Mouse (Mus musculus): ENCODE data around the gene Tead3. TPM values are rescaled to one million over a fixed set of nuclear protein-coding genes. Genes with fewer than 3 reads are reported as not detected.

Tead3 gene
- polyA plus RNA-seq, 1 experiment: 21.5 TPM

- Histone ChIP-seq H3K4me3 (ENCODE audit: insufficient read depth, poor library complexity, severe bottlenecking) (no peak overlapping the region), H3K27me3 (ENCODE audit: control insufficient read depth, insufficient read depth, insufficient read length) (no peaks in the 10 kb centered on the region), H3K79me2 (ENCODE audit: control insufficient read depth, insufficient read depth) (no peaks in the 10 kb centered on the region), H3K79me3 (ENCODE audit: low read depth) (no peaks in the 10 kb centered on the region), H3K36me3 (ENCODE audit: control insufficient read depth, insufficient read depth) (no peaks in the 10 kb centered on the region), H3ac (ENCODE audit: control insufficient read depth, insufficient read length, low read depth) (no peak overlapping the region)
- TF ChIP-seq CTCF (IDR thresholded peaks at IDR 0.05; ENCODE audit: control insufficient read depth, insufficient read depth, insufficient read length): peak; percentile 86
- TF ChIP-seq MYOG (IDR thresholded peaks at IDR 0.05; ENCODE audit: control insufficient read depth, extremely low read depth, insufficient read length): no peak
- TF ChIP-seq CEBPB (IDR thresholded peaks at IDR 0.05; ENCODE audit: low read depth): no peak
These were observed 23.2 kb upstream of the Tead3 start for GRCm38 (mm10) chr17:28373821-28374220.

DNA sequence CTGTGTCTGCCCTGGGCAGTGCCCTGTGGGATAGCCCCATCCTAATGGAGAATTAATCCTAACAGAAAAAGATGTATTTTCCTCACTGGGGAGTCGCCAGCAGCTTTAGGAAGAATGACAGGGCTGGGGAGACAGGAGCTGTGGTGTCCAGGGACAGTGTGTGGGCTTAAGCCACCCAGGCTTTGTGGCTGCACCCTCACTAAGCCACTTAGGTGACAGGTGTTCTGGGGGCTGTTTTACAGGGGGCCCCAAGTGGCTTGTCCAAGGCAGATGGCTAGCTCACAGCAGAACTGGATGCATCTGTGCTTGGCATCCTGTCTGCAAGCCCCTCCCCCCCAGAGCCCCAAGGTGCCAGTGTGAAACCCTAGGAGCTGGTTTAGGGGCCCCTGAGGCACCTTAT, 21.3 kb upstream of the Tead3 start:
- no peak overlapping the region for H3ac ChIP-seq (ENCODE audit: control insufficient read depth, insufficient read length, low read depth)
- TF ChIP-seq USF1 (IDR thresholded peaks at IDR 0.05; ENCODE audit: low read depth) (no peak), CTCF (IDR thresholded peaks at IDR 0.05; ENCODE audit: control insufficient read depth, insufficient read depth, insufficient read length) (no peak), FOSL1 (IDR thresholded peaks at IDR 0.05; ENCODE audit: insufficient read depth, low read length, poor library complexity, severe bottlenecking) (no peak), CEBPB (IDR thresholded peaks at IDR 0.05; ENCODE audit: low read depth) (no peak), MYOG (IDR thresholded peaks at IDR 0.05; ENCODE audit: control insufficient read depth, extremely low read depth, insufficient read length) (no peak), MYOD1 (IDR thresholded peaks at IDR 0.05; ENCODE audit: control insufficient read depth, insufficient read length, low read depth) (no peak), MAX (IDR thresholded peaks at IDR 0.05) (no peak)
- no peak overlapping the region for H3K4me3 ChIP-seq (ENCODE audit: insufficient read depth, poor library complexity, severe bottlenecking)
- no peaks in the 10 kb centered on the region for H3K79me2 ChIP-seq (ENCODE audit: control insufficient read depth, insufficient read depth)
- no peaks in the 10 kb centered on the region for H3K36me3 ChIP-seq (ENCODE audit: control insufficient read depth, insufficient read depth)
- no peaks in the 10 kb centered on the region for H3K79me3 ChIP-seq (ENCODE audit: low read depth)
- H3K27me3 ChIP-seq (ENCODE audit: control insufficient read depth, insufficient read depth, insufficient read length): no peaks in the 10 kb centered on the region

DNA sequence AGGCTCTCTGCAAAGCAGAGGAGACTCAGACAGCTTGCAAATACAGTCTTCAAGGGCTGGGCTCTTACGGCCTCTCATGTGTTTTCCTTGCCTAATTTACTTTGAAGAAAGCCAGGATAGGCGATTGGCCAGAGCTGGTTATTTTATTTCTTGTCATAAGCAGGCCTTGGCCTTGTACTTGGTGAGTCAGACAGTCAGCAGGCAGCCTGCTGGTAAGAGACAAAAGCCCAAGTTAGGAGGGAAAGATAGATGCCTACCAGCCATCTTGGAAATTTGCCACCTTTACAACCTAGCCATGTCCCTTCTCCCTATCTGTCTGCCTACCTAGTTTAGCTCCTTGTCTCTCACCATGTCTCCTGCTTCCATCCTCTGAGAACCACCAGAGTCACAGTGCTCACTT, 20.7 kb upstream of the Tead3 start:
- Histone ChIP-seq H3K36me3 (ENCODE audit: control insufficient read depth, insufficient read depth) (no peaks in the 10 kb centered on the region), H3ac (ENCODE audit: control insufficient read depth, insufficient read length, low read depth) (no peak overlapping the region), H3K79me2 (ENCODE audit: control insufficient read depth, insufficient read depth) (no peaks in the 10 kb centered on the region), H3K4me3 (ENCODE audit: insufficient read depth, poor library complexity, severe bottlenecking) (no peak overlapping the region), H3K79me3 (ENCODE audit: low read depth) (no peaks in the 10 kb centered on the region), H3K27me3 (ENCODE audit: control insufficient read depth, insufficient read depth, insufficient read length) (no peaks in the 10 kb centered on the region)
- no peak for TF ChIP-seq MAX (IDR thresholded peaks at IDR 0.05)
- no peak for TF ChIP-seq MYOD1 (IDR thresholded peaks at IDR 0.05; ENCODE audit: control insufficient read depth, insufficient read length, low read depth)
- TF ChIP-seq MYOG (IDR thresholded peaks at IDR 0.05; ENCODE audit: control insufficient read depth, extremely low read depth, insufficient read length): no peak
- no peak for TF ChIP-seq CTCF (IDR thresholded peaks at IDR 0.05; ENCODE audit: control insufficient read depth, insufficient read depth, insufficient read length)

DNA sequence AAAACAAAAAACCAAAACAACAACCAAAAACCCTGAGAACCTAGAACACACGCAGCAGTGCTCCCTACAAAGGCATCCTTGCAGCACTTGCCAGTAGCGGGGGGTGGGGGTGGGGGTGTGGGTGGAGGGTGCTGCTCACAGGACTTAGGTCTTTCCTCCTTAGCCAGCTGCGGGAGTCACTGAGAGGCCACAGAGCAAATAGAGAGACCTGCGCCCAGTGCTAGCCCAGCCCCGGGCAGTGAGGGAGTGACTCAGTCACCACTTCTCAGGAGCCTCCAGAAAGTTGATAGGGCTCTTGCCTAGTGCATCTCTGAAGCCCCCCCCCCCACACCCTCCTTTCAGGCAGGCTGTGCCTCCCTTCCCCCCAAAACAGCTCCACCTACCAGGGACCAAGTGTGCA, 18.4 kb upstream of the Tead3 start:
- H3K36me3 ChIP-seq (ENCODE audit: control insufficient read depth, insufficient read depth): no peaks in the 10 kb centered on the region
- no peaks in the 10 kb centered on the region for H3K79me3 ChIP-seq (ENCODE audit: low read depth)
- no peaks in the 10 kb centered on the region for H3K27me3 ChIP-seq (ENCODE audit: control insufficient read depth, insufficient read depth, insufficient read length)
- H3K79me2 ChIP-seq (ENCODE audit: control insufficient read depth, insufficient read depth): no peaks in the 10 kb centered on the region
- no peak overlapping the region for H3K4me3 ChIP-seq (ENCODE audit: insufficient read depth, poor library complexity, severe bottlenecking)
- no peak overlapping the region for H3ac ChIP-seq (ENCODE audit: control insufficient read depth, insufficient read length, low read depth)
- TF ChIP-seq MYOD1 (IDR thresholded peaks at IDR 0.05; ENCODE audit: control insufficient read depth, insufficient read length, low read depth) (no peak), MAX (IDR thresholded peaks at IDR 0.05) (no peak), MYOG (IDR thresholded peaks at IDR 0.05; ENCODE audit: control insufficient read depth, extremely low read depth, insufficient read length) (no peak), CEBPB (IDR thresholded peaks at IDR 0.05; ENCODE audit: low read depth) (no peak), CTCF (IDR thresholded peaks at IDR 0.05; ENCODE audit: control insufficient read depth, insufficient read depth, insufficient read length) (no peak), FOSL1 (IDR thresholded peaks at IDR 0.05; ENCODE audit: insufficient read depth, low read length, poor library complexity, severe bottlenecking) (no peak), USF1 (IDR thresholded peaks at IDR 0.05; ENCODE audit: low read depth) (no peak)

DNA sequence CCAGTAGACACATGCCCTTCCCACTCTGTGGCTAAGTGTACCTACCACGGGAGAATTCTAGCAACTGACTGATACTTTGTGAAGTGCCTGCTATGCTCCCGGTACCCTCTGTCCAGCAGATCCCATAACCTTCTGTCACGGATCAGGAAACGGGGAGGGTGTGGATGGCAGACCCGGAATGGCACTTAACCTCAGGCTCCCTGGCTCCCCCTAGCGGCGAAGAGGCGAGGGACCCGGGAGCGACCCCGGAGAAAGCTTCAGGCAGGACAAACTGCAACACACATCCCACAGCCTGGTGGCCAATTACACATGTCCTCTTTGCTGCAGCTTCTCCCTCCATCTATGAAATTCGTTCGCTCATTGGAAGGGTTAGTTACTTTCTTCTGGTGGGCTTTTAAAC, 17.8 kb upstream of the Tead3 start:
- H3ac ChIP-seq (ENCODE audit: control insufficient read depth, insufficient read length, low read depth): no peak overlapping the region

GRCm38 (mm10) chr17:28365122-28365521, 14.5 kb upstream of the Tead3 start, which contains the start of gene Tulp1:
TSS of gene Tulp1 (minus strand) at chr17:28365222.
- no peaks in the 10 kb centered on the region for H3K79me2 ChIP-seq (ENCODE audit: control insufficient read depth, insufficient read depth)
- no peaks in the 10 kb centered on the region for H3K36me3 ChIP-seq (ENCODE audit: control insufficient read depth, insufficient read depth)
- H3K27me3 ChIP-seq (ENCODE audit: control insufficient read depth, insufficient read depth, insufficient read length): no peaks in the 10 kb centered on the region
- H3K4me3 ChIP-seq (ENCODE audit: insufficient read depth, poor library complexity, severe bottlenecking): no peak within 1 kb of the TSS
- TF ChIP-seq MAX (IDR thresholded peaks at IDR 0.05) (no peak), MYOG (IDR thresholded peaks at IDR 0.05; ENCODE audit: control insufficient read depth, extremely low read depth, insufficient read length) (no peak)
- no peak within 1 kb of the TSS for H3ac ChIP-seq (ENCODE audit: control insufficient read depth, insufficient read length, low read depth)
- H3K79me3 ChIP-seq (ENCODE audit: low read depth): no peaks in the 10 kb centered on the region

More for the DNA sequence above, 17.8 kb upstream of the Tead3 start:
- no peaks in the 10 kb centered on the region for H3K79me2 ChIP-seq (ENCODE audit: control insufficient read depth, insufficient read depth)
- no peak overlapping the region for H3K4me3 ChIP-seq (ENCODE audit: insufficient read depth, poor library complexity, severe bottlenecking)
- TF ChIP-seq CTCF (IDR thresholded peaks at IDR 0.05; ENCODE audit: control insufficient read depth, insufficient read depth, insufficient read length) (peak; percentile 92), MYOD1 (IDR thresholded peaks at IDR 0.05; ENCODE audit: control insufficient read depth, insufficient read length, low read depth) (no peak)
- H3K79me3 ChIP-seq (ENCODE audit: low read depth): no peaks in the 10 kb centered on the region
- no peaks in the 10 kb centered on the region for H3K27me3 ChIP-seq (ENCODE audit: control insufficient read depth, insufficient read depth, insufficient read length)
- H3K36me3 ChIP-seq (ENCODE audit: control insufficient read depth, insufficient read depth): no peaks in the 10 kb centered on the region

Data from C2C12 (cell line).